Mouse (Mus musculus): Measurements from ENCODE around the gene Cdhr3.

- no peak for TF ChIP-seq GATA1 (IDR thresholded peaks at IDR 0.05; ENCODE audit: borderline replicate concordance, low read length)
- TF ChIP-seq FLI1 (IDR thresholded peaks at IDR 0.05; ENCODE audit: low read length): no peak
Measured at GRCm38 (mm10) chr12:33083362-33083761, 9.3 kb downstream of the Cdhr3 start.

Measured in megakaryocyte, embryonic 14.5 days (primary cell).